Mouse (Mus musculus): Measurements from ENCODE around the gene Gm20388.

- no peak for TF ChIP-seq CTCF (conservative IDR thresholded peaks at IDR 0.05; ENCODE audit: insufficient read depth, insufficient read length, low read depth, low read length)
- no peak for TF ChIP-seq POLR2A (IDR thresholded peaks at IDR 0.05; ENCODE audit: low read depth, low read length)
Observed at GRCm38 (mm10) chr8:123793900-123794299, 3883.3 kb downstream of the Gm20388 start.

Data from kidney, adult 2 months (tissue).